Mouse (Mus musculus) urinary bladder, adult 18-20 months (tissue): ENCODE measurements around the gene Prr5l.

ENCODE experiments used
- DNase-seq, 2 experiments: peaks; one replicate each; pipeline ENCODE4 v3.0.0; 2022; ENCODE audit warnings: low spot score in 2 of 2, mixed read lengths in 2 of 2

The Prr5l gene

GRCm38 (mm10) chr2:101882998-101883397 is at the start of gene Prr5l:
Gene Prr5l, minus strand, starts transcription at chr2:101883027.
- no peak for DNase-seq

- no peak for DNase-seq
Measured at GRCm38 (mm10) chr2:101932169-101932936, 49.5 kb upstream of the Prr5l start.

DNA sequence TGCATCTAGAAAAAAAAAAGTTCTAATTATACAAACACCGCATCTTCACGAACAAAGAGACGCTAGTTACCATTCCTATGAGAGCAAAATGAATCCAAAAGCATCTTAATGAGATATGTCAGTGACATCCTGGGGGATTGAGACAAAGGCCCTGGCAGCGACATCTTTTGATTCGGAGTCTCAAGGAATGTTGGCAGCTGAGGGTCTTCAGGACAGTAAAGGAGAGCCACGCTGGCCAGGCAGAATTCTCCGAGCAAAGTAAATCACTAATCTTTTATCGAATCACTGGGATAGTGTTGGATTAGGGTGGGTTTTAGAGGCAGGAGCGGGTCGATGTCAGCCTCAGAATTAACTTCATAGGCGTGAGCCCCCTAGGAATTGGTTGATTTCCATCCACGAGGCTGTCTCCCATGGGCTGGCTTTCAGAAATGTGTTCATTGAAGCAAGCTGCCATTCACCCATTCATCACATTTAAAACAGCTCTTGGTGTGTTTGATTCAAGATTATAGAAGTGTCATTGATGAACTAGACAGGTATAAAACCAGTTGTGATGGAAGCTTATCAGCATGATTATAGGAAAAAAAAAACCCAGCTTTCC is 42.9 kb upstream of the Prr5l start:
- no peak for DNase-seq

- DNase-seq = no peak
Measured at GRCm38 (mm10) chr2:101925183-101925582, 42.4 kb upstream of the Prr5l start.

- DNase-seq = no peak
Measured at GRCm38 (mm10) chr2:101923181-101923580, 40.4 kb upstream of the Prr5l start.

DNA sequence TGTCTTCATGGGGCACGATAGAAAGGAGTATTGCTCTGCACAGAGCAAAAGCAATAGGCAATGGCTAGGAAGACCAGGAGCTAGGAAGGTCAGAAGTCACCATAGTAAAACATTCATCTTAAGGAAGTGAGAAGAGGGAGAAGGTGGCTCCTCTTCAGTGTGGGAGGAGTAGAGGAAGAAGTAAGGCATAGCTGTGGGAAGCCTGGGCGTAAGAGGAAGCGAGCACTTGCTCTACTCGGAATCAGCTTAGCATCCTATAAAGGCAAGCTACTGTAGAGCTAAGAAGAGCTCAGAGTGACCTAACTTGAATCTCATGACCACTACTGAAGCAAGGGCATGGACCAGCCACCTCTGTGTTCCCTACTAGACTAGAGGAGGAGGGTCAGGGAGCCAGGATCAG is 39.5 kb upstream of the Prr5l start:
- no peak for DNase-seq

DNA sequence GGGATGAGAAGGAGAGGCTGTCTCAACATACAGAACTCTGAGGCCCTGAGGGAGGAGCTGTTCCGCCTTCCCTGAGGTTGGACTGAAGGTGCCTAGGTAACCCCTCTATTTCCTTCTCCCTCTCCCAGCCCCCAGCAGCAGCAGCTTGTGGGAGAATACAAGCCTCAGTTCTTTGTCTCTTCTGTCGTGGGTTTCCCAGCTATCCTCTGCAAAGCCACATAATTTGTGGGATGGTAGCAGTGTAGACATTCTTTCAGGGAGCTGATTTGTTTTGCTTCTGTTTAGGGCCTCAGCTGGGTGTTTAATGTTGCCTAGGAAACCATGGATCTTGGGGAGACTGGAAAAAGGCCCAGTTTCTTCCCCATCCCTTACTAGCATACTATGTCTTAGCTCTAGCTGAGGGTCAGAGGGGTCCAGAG is 37.3 kb upstream of the Prr5l start:
- no peak for DNase-seq

GRCm38 (mm10) chr2:101918518-101918917 is 35.7 kb upstream of the Prr5l start:
- DNase-seq = no peak

DNA sequence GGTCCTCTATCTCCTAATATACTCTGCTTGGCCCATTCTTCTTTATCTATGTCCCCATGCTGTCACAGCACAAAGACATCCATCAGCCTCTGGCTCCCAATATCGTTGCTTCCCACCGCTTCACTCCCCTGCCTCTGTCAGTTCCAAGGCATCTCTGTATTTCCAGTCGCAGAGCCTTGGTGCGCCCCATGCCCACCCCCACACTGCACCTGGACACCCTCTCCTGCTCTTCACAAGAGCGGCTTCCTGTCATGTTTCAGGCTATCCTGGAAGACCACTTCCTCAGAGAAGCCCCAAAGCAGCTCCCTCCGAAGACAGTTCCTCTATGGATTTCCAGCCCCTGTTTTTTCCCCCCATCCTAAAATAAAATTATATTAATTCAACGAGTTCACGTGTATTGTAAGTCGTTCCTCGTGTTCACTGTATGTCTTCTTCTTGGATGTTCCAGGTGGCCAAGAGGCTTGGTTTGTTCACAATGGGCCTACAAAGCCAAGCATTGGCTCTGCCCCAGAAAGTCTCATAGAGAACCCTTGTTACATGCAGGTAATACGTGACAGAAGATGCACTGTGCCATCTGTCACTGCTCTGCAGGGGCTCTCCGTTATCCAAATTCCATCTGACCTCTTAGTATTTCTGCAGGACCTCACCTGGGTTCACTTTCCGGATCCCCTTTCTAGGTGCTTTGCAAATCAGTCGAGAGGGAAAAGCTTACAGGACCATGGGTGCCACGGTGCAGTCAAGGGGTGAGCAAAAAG is 26.7 kb upstream of the Prr5l start:
- no peak for DNase-seq

DNA sequence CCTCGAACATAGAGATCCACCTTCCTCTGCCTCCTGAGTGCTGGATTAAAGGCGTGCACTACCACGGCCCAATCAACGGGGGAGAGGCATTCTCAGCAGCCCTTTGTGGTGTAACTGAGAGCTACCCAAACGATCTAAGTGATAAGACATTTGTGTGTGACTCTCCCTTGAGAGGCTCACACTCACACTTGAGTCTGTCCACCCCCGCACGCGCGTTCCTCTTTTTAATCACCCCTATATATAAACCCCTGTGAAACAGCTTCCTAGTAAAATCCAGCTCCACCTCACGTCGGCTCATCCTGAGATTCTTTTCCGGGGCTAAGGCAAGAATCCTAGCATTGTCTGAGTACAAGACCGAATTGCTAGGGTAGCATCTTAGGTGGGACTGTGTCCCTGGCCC is 25.9 kb upstream of the Prr5l start:
- no peak for DNase-seq

- no peak for DNase-seq
Measured at GRCm38 (mm10) chr2:101907386-101908022, 24.7 kb upstream of the Prr5l start.

GRCm38 (mm10) chr2:101906379-101906690 is 23.5 kb upstream of the Prr5l start:
- no peak for DNase-seq

GRCm38 (mm10) chr2:101905534-101906378 is 22.9 kb upstream of the Prr5l start:
- DNase-seq = peak; percentile 55 to 62

DNA sequence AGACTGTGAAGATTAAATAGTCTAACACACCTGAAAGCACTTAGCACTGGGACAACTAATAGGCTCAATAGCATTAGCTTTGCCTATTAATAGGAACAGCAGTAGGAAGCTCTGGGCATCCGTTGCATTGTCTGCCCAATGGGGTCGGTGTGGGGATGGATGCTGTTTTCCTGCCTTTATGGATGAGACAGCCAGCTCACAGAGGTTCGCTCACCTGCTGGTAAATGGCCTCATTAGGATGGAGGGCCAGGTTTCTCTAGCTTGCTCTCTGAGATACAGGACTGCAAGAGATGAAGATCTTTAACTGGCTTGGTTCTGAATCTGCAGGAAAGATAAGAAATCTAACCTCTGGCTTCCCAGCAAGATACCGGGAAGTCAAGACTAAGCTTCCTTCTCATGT is 19.4 kb upstream of the Prr5l start:
- DNase-seq = no peak

DNA sequence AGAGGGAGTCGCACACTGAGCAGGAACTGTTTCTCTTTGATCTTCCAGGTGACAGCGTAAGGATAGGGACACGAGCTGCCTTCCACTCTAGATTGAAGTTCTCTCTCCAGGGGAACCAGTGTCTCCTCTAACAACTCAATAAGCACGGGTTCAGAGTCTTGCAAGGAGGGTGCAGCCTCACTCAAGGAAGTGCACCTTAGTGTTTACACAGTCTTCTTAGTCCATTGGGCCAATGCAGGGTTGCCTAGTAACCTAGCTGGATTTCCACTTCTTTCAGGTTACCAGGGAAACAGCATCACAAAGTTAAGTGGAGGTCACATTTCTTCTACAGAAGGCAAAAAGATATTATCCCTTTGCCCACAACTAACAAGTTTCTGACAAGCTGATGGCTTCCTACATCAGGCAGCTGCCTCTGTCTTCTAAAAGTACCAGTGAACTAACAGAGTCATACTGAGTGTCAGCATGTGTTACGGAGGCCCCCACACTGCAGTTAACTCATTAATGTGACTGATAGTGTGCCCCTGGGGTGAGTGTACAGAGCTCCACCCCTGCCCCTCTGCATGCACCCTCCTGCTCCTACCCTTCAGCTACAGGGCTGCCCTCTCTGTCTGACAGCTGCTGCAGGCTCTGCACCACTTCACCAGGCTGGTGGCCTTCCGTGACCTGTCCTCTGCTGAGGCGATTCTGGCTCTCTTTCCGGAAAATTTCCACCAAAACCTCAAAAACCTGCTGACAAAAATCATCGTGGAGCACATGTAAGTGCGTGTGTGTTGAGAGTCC is 13.8 kb upstream of the Prr5l start:
- DNase-seq = no peak

GRCm38 (mm10) chr2:101894126-101894525 is 11.3 kb upstream of the Prr5l start:
- DNase-seq = no peak

GRCm38 (mm10) chr2:101891143-101891542 is 8.3 kb upstream of the Prr5l start:
- DNase-seq = no peak

DNA sequence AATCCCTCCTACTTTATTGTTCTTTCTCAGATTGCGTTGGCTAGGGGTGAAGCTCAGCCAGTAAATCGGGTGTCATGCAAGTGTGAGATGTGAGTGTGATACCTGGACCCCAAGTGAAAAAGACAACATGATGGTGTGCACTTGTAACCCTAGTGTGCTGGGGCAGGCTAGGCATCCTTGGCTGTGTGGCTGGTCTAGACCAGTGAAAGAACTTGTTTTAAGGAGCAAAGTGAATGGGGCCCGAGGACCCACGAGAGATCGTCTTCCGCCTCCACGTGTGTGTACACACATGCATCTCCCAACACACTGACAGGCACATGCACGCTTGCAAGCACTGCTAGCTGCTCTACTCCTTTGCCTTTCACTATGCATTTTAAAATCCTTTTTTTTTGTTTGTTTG is 6.1 kb upstream of the Prr5l start:
- no peak for DNase-seq

DNA sequence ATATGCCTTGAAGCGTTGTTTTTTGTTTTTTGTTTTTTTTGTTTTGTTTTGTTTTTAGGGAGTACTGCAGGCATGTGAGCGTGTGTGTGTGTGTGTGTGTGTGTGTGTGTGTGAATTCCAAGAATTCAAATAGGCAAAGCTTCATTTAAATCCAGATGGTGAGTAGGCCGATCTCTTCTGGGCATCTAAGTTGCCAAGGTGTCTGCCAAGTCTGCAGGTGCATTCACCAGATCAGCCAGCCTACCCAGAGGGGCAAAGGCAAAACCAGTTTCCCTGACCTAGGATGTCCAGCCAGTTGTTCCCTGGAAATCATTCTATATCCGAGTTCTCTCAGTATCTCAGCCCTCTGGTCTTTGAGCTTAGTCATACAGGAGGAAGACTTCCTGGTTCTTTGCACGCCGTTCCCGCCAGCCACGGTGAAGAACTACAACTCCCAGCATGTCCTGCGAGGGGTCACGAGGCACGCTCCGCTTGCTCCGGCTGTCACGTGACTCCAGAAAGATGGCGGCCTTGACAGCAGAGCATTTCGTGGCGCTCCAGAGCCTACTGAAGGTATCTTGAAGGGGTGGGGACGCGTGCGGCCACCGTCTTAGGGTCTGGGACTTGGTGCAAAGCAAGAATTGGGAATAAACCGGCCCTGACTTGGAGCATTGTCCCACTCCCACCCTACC is 3.1 kb upstream of the Prr5l start, which contains the start of gene Commd9:
TSS of gene Commd9 (plus strand) at position 480 of the 671 bp plus-strand sequence.
- DNase-seq = peak; percentile 90 to 95

DNA sequence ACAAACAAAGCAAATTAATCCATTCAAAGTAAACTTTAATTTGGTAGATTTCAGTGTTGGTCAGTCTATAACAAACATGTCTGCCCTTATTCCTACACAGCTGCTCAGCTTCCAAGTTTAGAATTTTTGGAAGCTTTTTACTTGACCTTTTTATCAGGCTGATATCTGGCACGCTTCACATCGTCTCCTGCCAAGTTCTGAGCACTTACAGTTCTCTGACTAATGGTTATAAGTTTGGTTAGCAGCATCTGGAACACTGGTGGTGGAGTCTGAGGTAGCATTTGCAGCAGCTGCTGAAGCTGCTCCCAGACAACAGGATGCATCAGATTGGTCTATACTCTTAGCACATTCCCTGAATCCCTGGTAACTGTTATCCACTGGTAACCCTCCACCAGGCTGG is 1.5 kb upstream of the Prr5l start:
- DNase-seq = no peak
